Comparison of ENCODE assay signal across 27 mouse cellular contexts in the genomic region with DNA sequence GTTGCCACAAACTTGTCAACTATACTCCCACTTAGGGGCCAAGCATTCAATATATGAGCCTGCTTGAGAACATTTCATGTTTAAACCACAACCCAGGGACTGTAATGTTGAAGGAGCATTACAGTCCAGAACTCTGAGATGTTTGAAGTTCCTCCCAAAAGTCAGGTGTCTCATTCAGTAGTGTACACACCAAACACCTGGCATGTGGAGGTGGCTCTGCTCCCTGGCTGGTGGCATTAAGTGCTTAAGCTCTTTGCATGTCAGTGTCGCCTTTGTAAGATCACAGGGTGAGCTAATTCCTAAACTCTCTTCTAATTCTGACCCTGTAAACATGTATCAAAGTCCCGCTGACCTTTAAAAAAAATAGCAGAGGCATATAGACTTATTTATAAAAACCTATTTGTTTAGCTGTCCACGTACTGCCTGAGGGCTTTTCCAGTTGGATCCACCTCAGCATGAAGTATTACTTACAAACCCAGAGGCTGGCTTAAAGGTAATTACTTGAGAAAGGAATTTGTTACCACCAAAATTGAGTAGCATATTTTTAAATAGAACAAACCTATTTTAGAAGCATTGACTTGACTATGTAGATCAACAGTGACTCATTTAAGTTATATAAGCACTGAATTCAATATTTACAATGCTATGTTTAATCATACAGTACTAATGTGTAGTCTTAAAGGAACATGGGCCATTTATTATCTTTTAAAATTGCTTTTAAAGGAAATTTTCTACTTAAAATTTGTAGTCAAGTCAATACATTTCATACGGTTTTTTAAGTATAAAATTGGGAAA.
DNase-seq lines count a peak whose midpoint lies in the region; ATAC-seq and TF ChIP-seq lines count a peak whose summit lies in the region.
"Had no signal": no experiment of that assay in that cellular context is flagged by ENCODE, and none has a peak within 500 bp of the region (broad histone marks: within the 10 kb centered on the region; RNA-seq: fewer than 3 reads in every experiment).

No protein-coding gene starts in this region.

- DNase-seq in frontal cortex, postnatal 14 days (ENCODE audit: low spot score in 2 of 2), result no peak
- DNase-seq in lung, postnatal 0 days (ENCODE audit: low spot score), result peak; percentile 7
- DNase-seq in lung, postnatal 14 days, result no peak
- DNase-seq in embryonic facial prominence, embryonic 14.5 days (ENCODE audit: low spot score), result peak; percentile 9
- DNase-seq: adrenal gland, postnatal 10 days; adrenal gland, postnatal 36 days; B cell, adult 2 months; cerebellum, adult 11 months; cerebellum, adult 2 months; cerebellum, adult 9-11 months; cerebellum, postnatal 25 days; gastrocnemius, adult 2 months; gastrocnemius, postnatal 14 days; heart, adult 18-20 months; heart, postnatal 14 days; heart, postnatal 4 days had no signal

- no peak for TF ChIP-seq CTCF in lung, postnatal 0 days (IDR thresholded peaks at IDR 0.05)

- TF ChIP-seq EP300 in lung, postnatal 0 days (IDR thresholded peaks at IDR 0.05), result no peak

- ATAC-seq in frontal cortex, adult (ENCODE audit: low TSS enrichment), result peak; percentile 44
- no peak for ATAC-seq in lung, postnatal 0 days
- ATAC-seq in embryonic facial prominence, embryonic 14.5 days (ENCODE audit: low read depth), result no peak
- no peak for ATAC-seq in hindbrain, embryonic 16.5 days
- no peak for ATAC-seq in forebrain, embryonic 13.5 days
- ATAC-seq: forebrain, embryonic 15.5 days; Patski had no signal

- no peak overlapping the region for H3K4me2 ChIP-seq in lung, postnatal 0 days (replicated peaks; ENCODE audit: low read depth, low read length)
- H3K4me2 ChIP-seq in embryonic facial prominence, embryonic 14.5 days (ENCODE audit: low read depth, low read length), result no peak overlapping the region
- no peak overlapping the region for H3K4me2 ChIP-seq in hindbrain, embryonic 16.5 days (ENCODE audit: low read length)
- H3K4me2 ChIP-seq in forebrain, embryonic 13.5 days, result no peak overlapping the region
- H3K4me2 ChIP-seq: embryonic facial prominence, embryonic 15.5 days; forebrain, embryonic 15.5 days; heart, embryonic 13.5 days; hindbrain, embryonic 14.5 days had no signal

- no peaks in the 10 kb centered on the region for H3K4me1 ChIP-seq in lung, postnatal 0 days (ENCODE audit: insufficient read depth, low read depth, low read length)
- H3K4me1 ChIP-seq in embryonic facial prominence, embryonic 14.5 days (ENCODE audit: control insufficient read depth, insufficient read depth, low read length), result no peaks in the 10 kb centered on the region
- H3K4me1 ChIP-seq in hindbrain, embryonic 16.5 days (ENCODE audit: control insufficient read depth, insufficient read depth, low read depth, low read length), result no peaks in the 10 kb centered on the region
- H3K4me1 ChIP-seq in forebrain, embryonic 13.5 days, result no peaks in the 10 kb centered on the region
- H3K4me1 ChIP-seq: embryonic facial prominence, embryonic 15.5 days; forebrain, embryonic 15.5 days; heart, embryonic 10.5 days; heart, embryonic 13.5 days had no signal

- H3K36me3 ChIP-seq in lung, postnatal 0 days (ENCODE audit: insufficient read depth, low read length), result no peaks in the 10 kb centered on the region
- H3K36me3 ChIP-seq in embryonic facial prominence, embryonic 14.5 days (ENCODE audit: control insufficient read depth, insufficient read depth, low read length), result no peaks in the 10 kb centered on the region
- no peaks in the 10 kb centered on the region for H3K36me3 ChIP-seq in hindbrain, embryonic 16.5 days (ENCODE audit: control insufficient read depth, insufficient read depth, low read length)
- no peaks in the 10 kb centered on the region for H3K36me3 ChIP-seq in forebrain, embryonic 13.5 days (ENCODE audit: poor library complexity, severe bottlenecking)
- H3K36me3 ChIP-seq: embryonic facial prominence, embryonic 15.5 days; forebrain, embryonic 15.5 days; G1E; heart, embryonic 10.5 days; heart, embryonic 13.5 days had no signal

- H3K27ac ChIP-seq in lung, postnatal 0 days (ENCODE audit: low read length), result no peak overlapping the region
- no peak overlapping the region for H3K27ac ChIP-seq in embryonic facial prominence, embryonic 14.5 days (replicated peaks; ENCODE audit: low read depth, low read length)
- H3K27ac ChIP-seq in hindbrain, embryonic 16.5 days (ENCODE audit: low read depth, low read length), result no peak overlapping the region
- H3K27ac ChIP-seq in forebrain, embryonic 13.5 days, result no peak overlapping the region
- H3K27ac ChIP-seq: embryonic facial prominence, embryonic 15.5 days; forebrain, embryonic 15.5 days; gastrocnemius, adult 2 months; heart, embryonic 10.5 days; heart, embryonic 13.5 days; hindbrain, embryonic 14.5 days had no signal

- 55% methylated on average over 4 of the region's 4 CpGs for WGBS in lung, postnatal 0 days
- WGBS in embryonic facial prominence, embryonic 14.5 days, result 52% methylated on average over 4 of the region's 4 CpGs
- 80% methylated on average over 4 of the region's 4 CpGs for WGBS in hindbrain, embryonic 16.5 days
- 66% methylated on average over 4 of the region's 4 CpGs for WGBS in forebrain, embryonic 13.5 days

- H3K27me3 ChIP-seq in lung, postnatal 0 days (replicated peaks; ENCODE audit: insufficient read depth, low read length), result no peaks in the 10 kb centered on the region
- no peaks in the 10 kb centered on the region for H3K27me3 ChIP-seq in embryonic facial prominence, embryonic 14.5 days (replicated peaks; ENCODE audit: control insufficient read depth, insufficient read depth, low read length)
- H3K27me3 ChIP-seq in hindbrain, embryonic 16.5 days (replicated peaks; ENCODE audit: control insufficient read depth, insufficient read depth, low read length), result no peaks in the 10 kb centered on the region
- no peaks in the 10 kb centered on the region for H3K27me3 ChIP-seq in forebrain, embryonic 13.5 days
- H3K27me3 ChIP-seq: CH12.LX; embryonic facial prominence, embryonic 15.5 days; forebrain, embryonic 15.5 days; heart, embryonic 13.5 days; Patski had no signal

- H3K9me3 ChIP-seq in lung, postnatal 0 days (ENCODE audit: low read length), result no peaks in the 10 kb centered on the region
- H3K9me3 ChIP-seq in embryonic facial prominence, embryonic 14.5 days (ENCODE audit: control insufficient read depth, low read length), result no peaks in the 10 kb centered on the region
- H3K9me3 ChIP-seq in hindbrain, embryonic 16.5 days (ENCODE audit: control insufficient read depth, low read length), result no peaks in the 10 kb centered on the region
- no peaks in the 10 kb centered on the region for H3K9me3 ChIP-seq in forebrain, embryonic 13.5 days (replicated peaks)
- H3K9me3 ChIP-seq: embryonic facial prominence, embryonic 15.5 days; forebrain, embryonic 15.5 days; heart, embryonic 10.5 days; heart, embryonic 13.5 days had no signal

- H3K4me3 ChIP-seq in lung, postnatal 0 days (ENCODE audit: low read depth, low read length), result no peak overlapping the region
- H3K4me3 ChIP-seq in embryonic facial prominence, embryonic 14.5 days (ENCODE audit: low read depth, low read length), result no peak overlapping the region
- no peak overlapping the region for H3K4me3 ChIP-seq in hindbrain, embryonic 16.5 days (ENCODE audit: low read length)
- H3K4me3 ChIP-seq in forebrain, embryonic 13.5 days, result no peak overlapping the region
- H3K4me3 ChIP-seq: embryonic facial prominence, embryonic 15.5 days; forebrain, embryonic 15.5 days; gastrocnemius, adult 2 months; heart, embryonic 10.5 days; heart, embryonic 13.5 days had no signal

- no peak overlapping the region for H3K9ac ChIP-seq in lung, postnatal 0 days (replicated peaks; ENCODE audit: low read depth)
- no peak overlapping the region for H3K9ac ChIP-seq in embryonic facial prominence, embryonic 14.5 days (ENCODE audit: low read depth, low read length)
- H3K9ac ChIP-seq in hindbrain, embryonic 16.5 days (ENCODE audit: low read depth, low read length), result no peak overlapping the region
- H3K9ac ChIP-seq in forebrain, embryonic 13.5 days, result no peak overlapping the region
- H3K9ac ChIP-seq: embryonic facial prominence, embryonic 15.5 days; forebrain, embryonic 15.5 days; heart, embryonic 13.5 days; hindbrain, embryonic 14.5 days had no signal

Comparison
In these comparisons a context has a peak if more than half of its experiments do, and no peak if none do; other contexts are left out.
1. DNase-seq: peak in lung, postnatal 0 days (single experiment) and embryonic facial prominence, embryonic 14.5 days (single experiment); none in frontal cortex, postnatal 14 days (0 of 2) and lung, postnatal 14 days (single experiment).